Mouse (Mus musculus): ENCODE results near the gene Bcor. TPM values are rescaled to one million over a fixed set of nuclear protein-coding genes. Genes with fewer than 3 reads are reported as not detected.

The Bcor gene
- total and polyA plus RNA-seq, 3 experiments, result 44.6 to 88.7 (median 61.6) TPM

DNA sequence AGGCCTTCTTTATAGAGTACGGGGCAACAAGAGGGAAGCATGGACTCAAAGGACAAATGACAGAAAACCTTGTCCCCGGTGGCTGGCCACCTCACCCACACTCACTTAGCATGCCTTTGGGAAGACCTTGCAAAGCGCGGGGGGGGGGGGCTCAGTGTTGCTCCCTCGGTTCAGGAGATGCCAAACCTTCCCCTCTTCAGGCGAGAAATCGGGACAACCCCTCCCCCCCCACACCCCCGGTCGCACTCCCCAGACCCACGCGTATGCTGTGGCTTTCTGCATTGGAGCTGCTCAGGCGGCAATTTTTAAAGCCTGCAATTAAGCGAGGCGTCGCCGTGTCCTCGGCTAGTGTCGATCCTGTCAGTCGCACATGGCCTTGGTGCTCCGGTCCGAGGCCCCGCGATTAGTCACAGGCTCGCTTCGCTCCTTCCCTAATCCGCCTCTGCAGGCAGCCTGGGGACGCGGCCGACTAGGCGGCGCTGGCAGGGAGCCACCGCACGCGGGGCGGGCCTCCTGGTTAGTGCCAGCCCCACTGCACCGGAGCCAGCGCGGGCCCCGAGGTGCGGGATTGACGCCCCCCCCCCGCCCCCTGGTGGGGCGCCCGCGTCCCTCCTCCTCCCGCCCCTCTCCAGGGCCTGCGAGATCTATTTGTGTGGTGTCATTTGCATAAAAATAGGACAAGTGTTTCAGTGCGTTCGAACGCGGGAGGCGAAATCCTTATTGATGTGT, 70.6 kb downstream of the Bcor start (continued):
- TF ChIP-seq USF1 (IDR thresholded peaks at IDR 0.05; ENCODE audit: low read depth, low read length) (no peak), KAT2A (conservative IDR thresholded peaks at IDR 0.05; ENCODE audit: low read depth, low read length) (no peak), UBTF (IDR thresholded peaks at IDR 0.05; ENCODE audit: borderline replicate concordance, insufficient read depth, low read depth, low read length) (no peak), HCFC1 (IDR thresholded peaks at IDR 0.05; ENCODE audit: low read depth, low read length) (peak; percentile 30; the same call in 1 of the 2 replicates), POLR2AphosphoS2 (IDR thresholded peaks at IDR 0.05; ENCODE audit: low read length) (no peak), RCOR1 (IDR thresholded peaks at IDR 0.05; ENCODE audit: low read depth, low read length) (no peak), MXI1 (IDR thresholded peaks at IDR 0.05; ENCODE audit: low read depth, low read length) (peak; percentile 89), CHD1 (IDR thresholded peaks at IDR 0.05; ENCODE audit: low read depth, low read length) (0 out of 2 replicates have a peak, but pooled peaks have one; percentile 81), CTCF (IDR thresholded peaks at IDR 0.05 in 2 of 3, conservative IDR thresholded peaks at IDR 0.05 in 1 of 3; ENCODE audit: control insufficient read depth in 1 of 3, insufficient read depth in 1 of 3, low read depth in 2 of 3, low read length in 3 of 3, poor library complexity in 1 of 3, severe bottlenecking in 1 of 3) (no peak), ETS1 (IDR thresholded peaks at IDR 0.05; ENCODE audit: low read depth, low read length) (peak; percentile 64), ELF1 (IDR thresholded peaks at IDR 0.05; ENCODE audit: low read depth, low read length) (no peak), JUND (IDR thresholded peaks at IDR 0.05; ENCODE audit: low read depth, low read length) (no peak), SMC3 (IDR thresholded peaks at IDR 0.05; ENCODE audit: low read depth, low read length) (no peak), BHLHE40 (IDR thresholded peaks at IDR 0.05; ENCODE audit: borderline replicate concordance, low read depth, low read length) (peak; percentile 25), MAZ (IDR thresholded peaks at IDR 0.05; ENCODE audit: low read depth, low read length) (peak; percentile 56; the same call in 1 of the 2 replicates), TAL1 (IDR thresholded peaks at IDR 0.05; ENCODE audit: low read length) (peak; percentile 68), MEF2A (IDR thresholded peaks at IDR 0.05; ENCODE audit: extremely low read depth, insufficient replicate concordance, low read depth, low read length, poor library complexity, severe bottlenecking) (no peak), RAD21 (IDR thresholded peaks at IDR 0.05; ENCODE audit: low read depth, low read length) (no peak), USF2 (IDR thresholded peaks at IDR 0.05; ENCODE audit: borderline replicate concordance in 1 of 2, insufficient read depth in 1 of 2, low read depth in 1 of 2, low read length in 2 of 2) (no peak), TCF12 (IDR thresholded peaks at IDR 0.05; ENCODE audit: low read depth, low read length) (peak; percentile 44; the same call in 1 of the 2 replicates), ZKSCAN1 (IDR thresholded peaks at IDR 0.05; ENCODE audit: low read depth, low read length) (no peak), MAX (IDR thresholded peaks at IDR 0.05; ENCODE audit: low read length) (peak; percentile 97)

DNA sequence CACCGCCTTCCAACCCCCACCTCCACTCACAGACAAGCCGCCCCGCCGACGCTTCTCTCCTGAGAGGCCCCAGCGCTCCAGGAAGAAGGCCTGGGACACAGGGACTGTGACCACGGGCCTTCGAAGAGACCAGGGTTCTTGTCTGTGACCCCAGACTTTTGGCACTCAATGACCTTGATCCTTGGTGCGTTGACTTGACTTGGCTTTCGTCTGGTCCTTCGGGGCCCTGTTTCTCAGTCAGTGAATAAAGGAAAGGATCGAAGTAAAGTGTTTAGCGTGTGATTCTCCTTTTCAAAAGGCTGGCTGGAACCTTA, 71.2 kb downstream of the Bcor start:
- H3K27me3 ChIP-seq (ENCODE audit: control insufficient read depth in 1 of 2, insufficient read depth in 2 of 2, low read length in 2 of 2), result no peaks in the 10 kb centered on the region
- H3K4me1 ChIP-seq (ENCODE audit: control insufficient read depth in 1 of 2, insufficient read depth in 2 of 2, low read length in 2 of 2), result peaks cover 8 to 37% of the 10 kb centered on the region in 2 experiments
- peaks cover 39% of the 10 kb centered on the region for H3K79me2 ChIP-seq (ENCODE audit: control insufficient read depth, insufficient read depth, low read length, poor library complexity)
- H3K9me3 ChIP-seq (replicated peaks; ENCODE audit: insufficient read depth, low read length), result no peaks in the 10 kb centered on the region
- no peak for DNase-seq (ENCODE audit: low read depth, low spot score)
- TF ChIP-seq USF1 (IDR thresholded peaks at IDR 0.05; ENCODE audit: low read depth, low read length) (no peak), MAFK (IDR thresholded peaks at IDR 0.05; ENCODE audit: borderline replicate concordance, low read depth, low read length) (no peak), CHD2 (IDR thresholded peaks at IDR 0.05; ENCODE audit: low read length) (no peak), ELF1 (IDR thresholded peaks at IDR 0.05; ENCODE audit: low read depth, low read length) (no peak), TCF12 (IDR thresholded peaks at IDR 0.05; ENCODE audit: low read depth, low read length) (no peak), USF2 (IDR thresholded peaks at IDR 0.05; ENCODE audit: borderline replicate concordance in 1 of 2, insufficient read depth in 1 of 2, low read depth in 1 of 2, low read length in 2 of 2) (no peak), CTCF (IDR thresholded peaks at IDR 0.05 in 2 of 3, conservative IDR thresholded peaks at IDR 0.05 in 1 of 3; ENCODE audit: control insufficient read depth in 1 of 3, insufficient read depth in 1 of 3, low read depth in 2 of 3, low read length in 3 of 3, poor library complexity in 1 of 3, severe bottlenecking in 1 of 3) (no peak), GATA1 (IDR thresholded peaks at IDR 0.05; ENCODE audit: low read depth, low read length) (no peak), ZKSCAN1 (IDR thresholded peaks at IDR 0.05; ENCODE audit: low read depth, low read length) (no peak), EP300 (IDR thresholded peaks at IDR 0.05; ENCODE audit: low read depth in 1 of 2, low read length in 2 of 2) (no peak), E2F4 (IDR thresholded peaks at IDR 0.05; ENCODE audit: borderline replicate concordance, low read depth, low read length) (no peak), ZC3H11A (IDR thresholded peaks at IDR 0.05; ENCODE audit: low read depth, low read length) (no peak), CHD1 (IDR thresholded peaks at IDR 0.05; ENCODE audit: low read depth, low read length) (no peak), POLR2AphosphoS2 (IDR thresholded peaks at IDR 0.05; ENCODE audit: low read length) (no peak), MAZ (IDR thresholded peaks at IDR 0.05; ENCODE audit: low read depth, low read length) (no peak), NRF1 (IDR thresholded peaks at IDR 0.05; ENCODE audit: insufficient read depth, low read depth, low read length, poor library complexity, severe bottlenecking) (no peak), BHLHE40 (IDR thresholded peaks at IDR 0.05; ENCODE audit: borderline replicate concordance, low read depth, low read length) (no peak), POLR2A (IDR thresholded peaks at IDR 0.05; ENCODE audit: control insufficient read depth in 1 of 2, insufficient read depth in 1 of 2, low read depth in 1 of 2, low read length in 2 of 2, poor library complexity in 1 of 2) (no peak)
- H3K36me3 ChIP-seq (ENCODE audit: control insufficient read depth in 1 of 2, insufficient read depth in 2 of 2, low read length in 2 of 2), result peaks cover 0 to 36% of the 10 kb centered on the region in 2 experiments; a peak in 2 of 4 replicates
- peak overlapping the region; percentile 92 for H3K9ac ChIP-seq (ENCODE audit: control insufficient read depth, low read depth, low read length, poor library complexity, severe bottlenecking)
- H3K4me3 ChIP-seq (ENCODE audit: control insufficient read depth in 1 of 2, insufficient read depth in 1 of 2, low read depth in 2 of 2, low read length in 2 of 2), result peak overlapping the region; percentile 69 to 92
- peak overlapping the region; percentile 99 for H3K27ac ChIP-seq (ENCODE audit: control insufficient read depth, low read depth, low read length)
